Mouse (Mus musculus) pancreas, adult 10 weeks (tissue): ENCODE data around the gene Cyp2d12. TPM values are rescaled to one million over a fixed set of nuclear protein-coding genes. Genes with fewer than 3 reads are reported as not detected.

Experiments used
- polyA plus RNA-seq: library from polyadenylated mRNA; stranded (reverse); fragments of 350-450 nt; fragmentation: Illumina TruSeq; extraction: RNeasy Lipid Tissue Mini Kit (QIAGEN cat#74804); gene quantifications from one replicate; pipeline ENCODE4 v1.2.3, GENCODE M21; 2015; ENCODE audit warnings: low read depth, low replicate concordance; ENCODE audit not compliant: insufficient read depth

Gene Cyp2d12
- not detected for polyA plus RNA-seq

DNA sequence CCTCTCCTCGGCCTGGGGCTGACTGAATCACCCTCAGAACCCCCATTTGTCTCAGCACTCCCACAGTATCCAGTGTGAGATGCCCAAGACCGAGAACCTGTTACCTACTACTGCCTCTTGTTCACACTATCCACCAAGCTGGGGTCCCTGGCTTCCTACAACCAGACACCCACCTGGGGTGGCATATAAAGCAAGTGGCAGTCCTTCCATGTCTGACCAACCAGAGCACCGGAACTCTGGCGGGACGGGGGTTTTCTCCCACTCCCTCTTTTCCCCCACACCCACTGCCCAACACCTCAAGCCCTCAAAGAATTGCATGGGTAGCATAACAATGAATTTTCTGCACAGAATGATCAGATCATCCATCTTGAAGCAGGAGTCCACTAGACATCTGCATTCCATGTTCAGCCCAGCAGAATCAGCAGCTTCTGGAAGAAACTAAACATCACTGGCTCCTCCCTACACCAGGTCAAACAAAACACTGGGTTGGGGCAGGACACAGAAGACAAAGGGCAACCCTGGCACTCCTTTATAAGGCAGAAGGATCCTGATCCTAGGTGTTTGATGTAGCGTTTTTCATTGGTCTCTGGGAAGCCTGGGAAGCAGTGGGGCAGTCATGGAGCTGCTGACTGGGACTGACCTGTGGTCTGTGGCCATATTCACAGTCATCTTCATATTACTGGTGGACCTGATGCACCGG lies at the start of gene Cyp2d12:
Gene Cyp2d12 (plus strand): TSS at position 542 of the 700 bp plus-strand sequence.

Other genes starting within 250 kb of the Cyp2d12 start
- gene Naga, start 216.1 kb upstream of the Cyp2d12 start, polyA plus RNA-seq, result 38.1 TPM
- gene Pheta2, start 216.1 kb upstream of the Cyp2d12 start, polyA plus RNA-seq, result not detected
- 65.3 TPM for gene Smdt1, start 216.1 kb upstream of the Cyp2d12 start, polyA plus RNA-seq
- gene Ndufa6, start 200.8 kb upstream of the Cyp2d12 start, polyA plus RNA-seq, result 106 TPM
- gene Cyp2d22, start 174.8 kb upstream of the Cyp2d12 start, polyA plus RNA-seq, result 20.4 TPM
- not detected for gene Cyp2d11, start 161.1 kb upstream of the Cyp2d12 start, polyA plus RNA-seq
- not detected for gene Cyp2d10, start 147.9 kb upstream of the Cyp2d12 start, polyA plus RNA-seq
- gene Cyp2d9, start 121.6 kb upstream of the Cyp2d12 start, polyA plus RNA-seq, result not detected
- not detected for gene Cyp2d34, start 65.9 kb downstream of the Cyp2d12 start, polyA plus RNA-seq
- gene Cyp2d40, start 209.1 kb downstream of the Cyp2d12 start, polyA plus RNA-seq, result not detected
- gene Cyp2d26, start 239.2 kb downstream of the Cyp2d12 start, polyA plus RNA-seq, result not detected